Comparison of ENCODE assay signal across 33 mouse cellular contexts in genomic region chr14:91630976-91631375, GRCm38 (mm10).
A peak's percentile ranks its signal among the peaks of the same experiment; 100 is the strongest.
DNase-seq lines count a peak whose midpoint lies in the region; ATAC-seq and TF ChIP-seq lines count a peak whose summit lies in the region.
"Had no signal": no experiment of that assay in that cellular context is flagged by ENCODE, and none has a peak within 500 bp of the region (broad histone marks: within the 10 kb centered on the region; RNA-seq: fewer than 3 reads in every experiment).

No protein-coding gene starts in this region.

- no peak overlapping the region for H3K27ac ChIP-seq in midbrain, postnatal 0 days (ENCODE audit: low read depth, low read length)
- no peak overlapping the region for H3K27ac ChIP-seq in midbrain, embryonic 13.5 days
- H3K27ac ChIP-seq: forebrain, embryonic 13.5 days; heart, embryonic 10.5 days; heart, embryonic 15.5 days; hindbrain, embryonic 13.5 days; liver, embryonic 14.5 days; macrophage; midbrain, embryonic 10.5 days; neural tube, embryonic 13.5 days; stomach, postnatal 0 days had no signal

- H3K4me3 ChIP-seq in midbrain, postnatal 0 days (ENCODE audit: low read depth, low read length): no peak overlapping the region
- no peak overlapping the region for H3K4me3 ChIP-seq in midbrain, embryonic 13.5 days (replicated peaks)
- H3K4me3 ChIP-seq: forebrain, embryonic 13.5 days; heart, embryonic 10.5 days; heart, embryonic 15.5 days; hindbrain, embryonic 13.5 days; midbrain, embryonic 10.5 days; myocyte; neural tube, embryonic 13.5 days had no signal

- WGBS in midbrain, postnatal 0 days: 79% methylated on average over 6 of the region's 6 CpGs
- 64% methylated on average over 6 of the region's 6 CpGs for WGBS in midbrain, embryonic 13.5 days

- no peaks in the 10 kb centered on the region for H3K9me3 ChIP-seq in midbrain, postnatal 0 days (ENCODE audit: low read length)
- no peaks in the 10 kb centered on the region for H3K9me3 ChIP-seq in midbrain, embryonic 13.5 days
- H3K9me3 ChIP-seq: forebrain, embryonic 13.5 days; heart, embryonic 10.5 days; heart, embryonic 15.5 days; hindbrain, embryonic 13.5 days; midbrain, embryonic 10.5 days; neural tube, embryonic 13.5 days had no signal

- no peaks in the 10 kb centered on the region for H3K27me3 ChIP-seq in midbrain, postnatal 0 days (ENCODE audit: insufficient read depth, low read length)
- H3K27me3 ChIP-seq in midbrain, embryonic 13.5 days: no peaks in the 10 kb centered on the region
- H3K27me3 ChIP-seq: forebrain, embryonic 13.5 days; heart, embryonic 15.5 days; hindbrain, embryonic 13.5 days; neural tube, embryonic 13.5 days; Patski had no signal

- DNase-seq in adrenal gland, adult 8-10 months: peak; percentile 6
- no peak for DNase-seq in adrenal gland, adult 18-20 months (ENCODE audit: low spot score in 2 of 2)
- DNase-seq in midbrain, postnatal 0 days (ENCODE audit: low spot score): peak; percentile 2
- peak; percentile 20 for DNase-seq in adrenal gland, postnatal 14 days
- DNase-seq in mesoderm, embryonic 11.5 days (ENCODE audit: low read depth, low spot score): peak; percentile 59
- DNase-seq: cerebellum, adult 8-10 months; cerebellum, postnatal 25 days; gastrocnemius, postnatal 25 days; heart, adult 11 months; heart, postnatal 36 days; kidney, adult 11 months; kidney, postnatal 14 days; layer of hippocampus, adult 9-11 months; liver; lung, adult 2 months; lung, postnatal 10 days; right cerebral cortex, postnatal 4 days; thymus, adult 18-20 months; thymus, postnatal 25 days had no signal

- H3K4me2 ChIP-seq in midbrain, postnatal 0 days (ENCODE audit: low read depth, low read length, poor library complexity, severe bottlenecking): no peak overlapping the region
- H3K4me2 ChIP-seq in midbrain, embryonic 13.5 days (replicated peaks): no peak overlapping the region
- H3K4me2 ChIP-seq: forebrain, embryonic 13.5 days; heart, embryonic 15.5 days; hindbrain, embryonic 13.5 days; neural tube, embryonic 13.5 days had no signal

- no peak for ATAC-seq in midbrain, postnatal 0 days (ENCODE audit: low FRiP score)
- no peak for ATAC-seq in midbrain, embryonic 13.5 days
- no peak for ATAC-seq in cerebellum, adult (ENCODE audit: insufficient number of reproducible peaks, low FRiP score, low TSS enrichment)
- ATAC-seq: forebrain, embryonic 13.5 days; midbrain, embryonic 16.5 days; Patski had no signal

- no peak overlapping the region for H3K9ac ChIP-seq in midbrain, postnatal 0 days (replicated peaks; ENCODE audit: low read length, poor library complexity, severe bottlenecking)
- H3K9ac ChIP-seq in midbrain, embryonic 13.5 days (replicated peaks): no peak overlapping the region
- H3K9ac ChIP-seq: forebrain, embryonic 13.5 days; heart, embryonic 15.5 days; hindbrain, embryonic 13.5 days; liver, embryonic 14.5 days; neural tube, embryonic 13.5 days had no signal

- no peaks in the 10 kb centered on the region for H3K4me1 ChIP-seq in midbrain, postnatal 0 days (ENCODE audit: insufficient read depth, low read length)
- H3K4me1 ChIP-seq in midbrain, embryonic 13.5 days (replicated peaks): no peaks in the 10 kb centered on the region
- H3K4me1 ChIP-seq: forebrain, embryonic 13.5 days; heart, embryonic 10.5 days; heart, embryonic 15.5 days; hindbrain, embryonic 13.5 days; midbrain, embryonic 10.5 days; neural tube, embryonic 13.5 days had no signal

- TF ChIP-seq CTCF in midbrain, postnatal 0 days (IDR thresholded peaks at IDR 0.05): no peak

- no peaks in the 10 kb centered on the region for H3K36me3 ChIP-seq in midbrain, postnatal 0 days (ENCODE audit: insufficient read depth, low read length)
- no peaks in the 10 kb centered on the region for H3K36me3 ChIP-seq in midbrain, embryonic 13.5 days
- H3K36me3 ChIP-seq: heart, embryonic 10.5 days; heart, embryonic 15.5 days; hindbrain, embryonic 13.5 days; midbrain, embryonic 10.5 days; neural tube, embryonic 13.5 days had no signal

Comparison
In these comparisons a context has a peak if more than half of its experiments do, and no peak if none do; other contexts are left out.
1. DNase-seq: peak in adrenal gland, adult 8-10 months (single experiment), midbrain, postnatal 0 days (single experiment), adrenal gland, postnatal 14 days (single experiment) and mesoderm, embryonic 11.5 days (single experiment); none in adrenal gland, adult 18-20 months (0 of 2).